Mouse (Mus musculus) stomach, postnatal 0 days (tissue): ENCODE measurements around the gene Defb23. TPM values are rescaled to one million over a fixed set of nuclear protein-coding genes. Genes with fewer than 3 reads are reported as not detected.

Source experiments
- ATAC-seq: fragments of 200-750 bp; cut with Nextera tagmentation; 2 replicates; pipeline ENCODE4 v1.8.0; 2017; ENCODE audit not compliant: low FRiP score, low TSS enrichment
- DNase-seq: peaks from one replicate; pipeline ENCODE4 v3.0.0-alpha.2; 2016; ENCODE audit warnings: low spot score
- H3K27ac ChIP-seq: fragments of 300-500 bp; sonication (generic); replicated peaks from 2 replicates; pipeline ENCODE4 v1.5.1; 2014; ENCODE audit warnings: mild to moderate bottlenecking, control low read depth
- H3K27me3 ChIP-seq: fragments of 300-500 bp; sonication (generic); 2 replicates; pipeline ENCODE4 v1.6.1; 2014; ENCODE audit warnings: low read length; ENCODE audit not compliant: control insufficient read depth, insufficient read depth
- H3K36me3 ChIP-seq: fragments of 300-500 bp; sonication (generic); 2 replicates; pipeline ENCODE4 v1.6.1; 2014; ENCODE audit warnings: low read length, mixed read lengths; ENCODE audit not compliant: control insufficient read depth, insufficient read depth
- H3K4me1 ChIP-seq: fragments of 300-500 bp; sonication (generic); replicated peaks from 2 replicates; pipeline ENCODE4 v1.6.1; 2014; ENCODE audit warnings: antibody characterized with exemption; ENCODE audit not compliant: control insufficient read depth, insufficient read depth
- H3K4me2 ChIP-seq: fragments of 300-500 bp; sonication (generic); replicated peaks from 2 replicates; pipeline ENCODE4 v1.6.1; 2014; ENCODE audit warnings: low read depth, mild to moderate bottlenecking, control low read depth, moderate library complexity
- H3K4me3 ChIP-seq: fragments of 300-500 bp; sonication (generic); 2 replicates; pipeline ENCODE4 v1.5.1; 2014; ENCODE audit warnings: low read depth, low read length, control low read depth
- H3K9ac ChIP-seq: fragments of 300-500 bp; sonication (generic); 2 replicates; pipeline ENCODE4 v1.6.1; 2014; ENCODE audit warnings: mild to moderate bottlenecking, low read length, control low read depth, mixed read lengths
- H3K9me3 ChIP-seq: fragments of 300-500 bp; sonication (generic); 2 replicates; pipeline ENCODE4 v1.6.1; 2016; ENCODE audit warnings: low read length; ENCODE audit not compliant: control insufficient read depth
- CTCF ChIP-seq: IDR thresholded peaks from 2 replicates; pipeline ENCODE4 v1.5.1; 2016; ENCODE audit warnings: antibody characterized with exemption, low read depth, mild to moderate bottlenecking, moderate library complexity
- EP300 ChIP-seq: optimal IDR thresholded peaks from 2 replicates; pipeline ENCODE3; 2016; ENCODE audit warnings: antibody characterized with exemption
- WGBS: fragments of 180-500 bp; shearing (Covaris S2); extraction: QIAGEN DNeasy Blood & Tissue Kit; methylation state at CpG from one replicate; pipeline ENCODE4 v1.1.7; 2014; 5-methylcytosine and 5-hydroxymethylcytosine counted together
- polyA plus RNA-seq: library from polyadenylated mRNA; unstranded; fragments of >200 nt; fragmentation: Nextera tagmentation; extraction: Ambion mirVana; gene quantifications from 2 replicates; pipeline ENCODE4 v1.2.1, GENCODE M21; 2015

Gene Defb23
- polyA plus RNA-seq, 1 experiment from 2014 or later = not detected

DNA sequence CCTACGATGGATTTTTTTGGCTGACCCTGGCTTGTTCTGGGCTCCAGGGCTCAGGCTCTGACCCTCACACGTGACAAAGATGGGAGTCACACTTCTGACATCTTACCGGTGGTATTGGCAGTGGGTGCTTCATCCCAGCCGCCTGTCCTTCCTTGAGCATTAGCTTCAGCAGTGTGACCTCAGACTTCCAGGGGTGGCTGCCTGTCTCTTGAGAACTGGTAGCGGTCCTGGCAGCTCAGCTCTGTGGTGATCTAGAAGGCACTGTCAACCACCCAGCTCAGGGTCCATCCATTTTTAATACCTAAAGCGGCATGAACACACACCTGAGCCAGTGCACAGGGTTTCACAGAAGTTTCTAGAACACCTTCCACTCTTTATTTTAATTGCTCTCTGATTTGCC, 54.6 kb downstream of the Defb23 start:
- no peak overlapping the region for H3K4me2 ChIP-seq
- no peaks in the 10 kb centered on the region for H3K9me3 ChIP-seq
- H3K9ac ChIP-seq = no peak overlapping the region
- H3K36me3 ChIP-seq = no peaks in the 10 kb centered on the region
- no peak for ATAC-seq
- H3K4me1 ChIP-seq = peaks cover 3% of the 10 kb centered on the region
- WGBS = 67% methylated on average over 6 of the region's 6 CpGs
- no peaks in the 10 kb centered on the region for H3K27me3 ChIP-seq
- no peak for DNase-seq
- no peak overlapping the region for H3K4me3 ChIP-seq
- H3K27ac ChIP-seq = peak overlapping the region; percentile 96; the same call in 1 of the 2 replicates
- TF ChIP-seq CTCF (no peak), EP300 (no peak)

Other genes starting within 250 kb of the Defb23 start
- gene Csnk2a1, start 237.8 kb downstream of the Defb23 start, polyA plus RNA-seq = 54.1 and 60.7 TPM in 2 replicates
- 22.6 and 24.8 TPM in 2 replicates for gene Tbc1d20, start 170.8 kb downstream of the Defb23 start, polyA plus RNA-seq
- gene Rbck1, start 132.0 kb downstream of the Defb23 start, polyA plus RNA-seq = 49.8 and 53.6 TPM in 2 replicates
- gene Trib3, start 120.6 kb downstream of the Defb23 start, polyA plus RNA-seq = 2.9 and 3.9 TPM in 2 replicates
- gene Nrsn2, start 88.0 kb downstream of the Defb23 start, polyA plus RNA-seq = 1.1 and 1.5 TPM in 2 replicates
- gene Sox12, start 66.6 kb downstream of the Defb23 start, polyA plus RNA-seq = 2.7 and 3.0 TPM in 2 replicates
- gene Zcchc3, start 49.6 kb downstream of the Defb23 start, polyA plus RNA-seq = 14.8 and 15.6 TPM in 2 replicates
- 0.38 TPM in 2 replicates for gene 6820408C15Rik, start 49.0 kb downstream of the Defb23 start, polyA plus RNA-seq
- not detected in 2 replicates for gene Defb20, start 12.4 kb upstream of the Defb23 start, polyA plus RNA-seq
- not detected in 2 replicates for gene Defb22, start 25.5 kb upstream of the Defb23 start, polyA plus RNA-seq
- not detected in 2 replicates for gene Defb26, start 47.1 kb upstream of the Defb23 start, polyA plus RNA-seq
- not detected in 2 replicates for gene Defb28, start 53.6 kb upstream of the Defb23 start, polyA plus RNA-seq
- gene Defb29, start 75.5 kb upstream of the Defb23 start, polyA plus RNA-seq = not detected in 2 replicates
- gene Gm17416, start 104.7 kb upstream of the Defb23 start, polyA plus RNA-seq = not detected in 2 replicates
- not detected in 2 replicates for gene Defb21, start 108.1 kb upstream of the Defb23 start, polyA plus RNA-seq
- gene Defb19, start 115.7 kb upstream of the Defb23 start, polyA plus RNA-seq = not detected in 2 replicates
- gene Defb45, start 134.8 kb upstream of the Defb23 start, polyA plus RNA-seq = not detected in 2 replicates
- 0.23 TPM in 1 of 2 replicates, not detected in the other for gene Defb36, start 139.7 kb upstream of the Defb23 start, polyA plus RNA-seq
- 0.73 and 1.7 TPM in 2 replicates for gene Defb25, start 158.4 kb upstream of the Defb23 start, polyA plus RNA-seq
- gene Rem1, start 162.3 kb upstream of the Defb23 start, polyA plus RNA-seq = 17.2 and 19.7 TPM in 2 replicates
- 110 and 121 TPM in 2 replicates for gene H13, start 204.8 kb upstream of the Defb23 start, polyA plus RNA-seq
- 22.9 and 23.4 TPM in 2 replicates for gene Mcts2, start 222.4 kb upstream of the Defb23 start, polyA plus RNA-seq